In the genomic region with DNA sequence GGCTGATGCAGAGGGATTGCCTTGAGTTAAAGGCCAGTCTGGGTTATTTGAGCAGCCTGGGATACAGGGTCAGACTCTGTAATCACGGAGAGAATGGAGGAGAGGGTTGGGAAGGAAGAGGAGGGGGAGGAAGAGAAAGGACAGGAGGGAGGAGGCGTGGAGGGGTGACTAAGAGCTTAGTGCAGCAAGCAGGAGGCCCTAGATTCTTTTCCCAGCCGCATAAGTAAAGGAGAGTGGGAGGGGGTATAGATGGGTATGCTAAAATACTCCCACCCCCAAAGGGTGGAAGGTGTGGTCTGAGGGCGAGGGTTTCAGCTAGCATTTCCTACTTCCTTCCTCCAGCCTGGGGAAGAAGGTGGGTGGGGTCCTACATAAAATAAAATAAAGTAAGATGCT, we compare ENCODE assay signal across 7 mouse cellular contexts. TPM values are rescaled to one million over a fixed set of nuclear protein-coding genes. Genes with fewer than 3 reads are reported as not detected.
DNase-seq lines count a peak whose midpoint lies in the region; ATAC-seq and TF ChIP-seq lines count a peak whose summit lies in the region.

No protein-coding gene starts in this region.

- WGBS in kidney, embryonic 14.5 days = 12% methylated on average over 4 of the region's 4 CpGs
- WGBS in midbrain, embryonic 14.5 days = 21% methylated on average over 4 of the region's 4 CpGs

- no peak overlapping the region for H3K4me3 ChIP-seq in kidney, embryonic 14.5 days (ENCODE audit: low read length)
- H3K4me3 ChIP-seq in embryonic fibroblast, embryonic 13.5 days (ENCODE audit: insufficient read depth, low read length) = peak overlapping the region; percentile 34
- H3K4me3 ChIP-seq in midbrain, embryonic 14.5 days (replicated peaks; ENCODE audit: low read depth, low read length) = no peak overlapping the region

- H3K36me3 ChIP-seq in kidney, embryonic 14.5 days (ENCODE audit: control insufficient read depth, insufficient read depth, low read length) = no peaks in the 10 kb centered on the region
- no peaks in the 10 kb centered on the region for H3K36me3 ChIP-seq in midbrain, embryonic 14.5 days (ENCODE audit: control insufficient read depth, insufficient read depth, low read length)

- peaks cover 19% of the 10 kb centered on the region for H3K4me1 ChIP-seq in kidney, embryonic 14.5 days (ENCODE audit: control insufficient read depth, insufficient read depth, low read length)
- peaks cover 8% of the 10 kb centered on the region for H3K4me1 ChIP-seq in embryonic fibroblast, embryonic 13.5 days (ENCODE audit: control insufficient read depth, insufficient read depth, low read length)
- peaks cover 4% of the 10 kb centered on the region for H3K4me1 ChIP-seq in midbrain, embryonic 14.5 days (ENCODE audit: control insufficient read depth, insufficient read depth, low read length)

- H3K9me3 ChIP-seq in kidney, embryonic 14.5 days (ENCODE audit: control insufficient read depth, low read length) = no peaks in the 10 kb centered on the region
- H3K9me3 ChIP-seq in midbrain, embryonic 14.5 days (ENCODE audit: control insufficient read depth, low read length) = no peaks in the 10 kb centered on the region

- peak overlapping the region; percentile 43 for H3K27ac ChIP-seq in kidney, embryonic 14.5 days (ENCODE audit: low read depth, low read length)
- peak overlapping the region; percentile 75 for H3K27ac ChIP-seq in embryonic fibroblast, embryonic 13.5 days (ENCODE audit: insufficient read depth, low read length)
- no peak overlapping the region for H3K27ac ChIP-seq in midbrain, embryonic 14.5 days (replicated peaks; ENCODE audit: low read depth, low read length)

- TF ChIP-seq POLR2A in embryonic fibroblast, embryonic 13.5 days (IDR thresholded peaks at IDR 0.05; ENCODE audit: low read depth, low read length) = no peak

- peak overlapping the region; percentile 91 for H3K4me2 ChIP-seq in kidney, embryonic 14.5 days (replicated peaks; ENCODE audit: low read depth, low read length)
- peak overlapping the region; percentile 75 for H3K4me2 ChIP-seq in midbrain, embryonic 14.5 days (ENCODE audit: low read length)

- no peaks in the 10 kb centered on the region for H3K27me3 ChIP-seq in kidney, embryonic 14.5 days (ENCODE audit: control insufficient read depth, insufficient read depth, low read length)
- H3K27me3 ChIP-seq in midbrain, embryonic 14.5 days (ENCODE audit: control insufficient read depth, insufficient read depth, low read length) = peaks cover 13% of the 10 kb centered on the region; the same call in 1 of the 2 replicates

- ATAC-seq in kidney, embryonic 14.5 days (ENCODE audit: low FRiP score, low TSS enrichment) = peak; percentile 53
- no peak for ATAC-seq in midbrain, embryonic 14.5 days (ENCODE audit: low FRiP score, low TSS enrichment)

- peak overlapping the region; percentile 50; the same call in 1 of the 2 replicates for H3K9ac ChIP-seq in kidney, embryonic 14.5 days (ENCODE audit: low read depth, low read length)
- H3K9ac ChIP-seq in midbrain, embryonic 14.5 days (replicated peaks; ENCODE audit: low read length) = no peak overlapping the region

- DNase-seq in kidney, adult 18-20 months = no peak
- peak; percentile 19 for DNase-seq in NIH3T3 (ENCODE audit: low read depth)
- no peak for DNase-seq in midbrain, embryonic 14.5 days
- no peak for DNase-seq in thymus, adult 18-20 months
- DNase-seq in testis, postnatal 14 days (ENCODE audit: low spot score) = no peak

- no peak for TF ChIP-seq CTCF in embryonic fibroblast, embryonic 13.5 days (IDR thresholded peaks at IDR 0.05; ENCODE audit: borderline replicate concordance, insufficient read depth, low read length)

RNA-seq across cellular contexts. Expression of gene Tmem37, which starts 0.4 kb away (rescaled TPM):
- polyA plus RNA-seq in kidney, embryonic 14.5 days (2014; fragmentation: Nextera tagmentation; extraction: Ambion mirVana) = 40.5 and 44.1 TPM in 2 replicates
- polyA plus RNA-seq in embryonic fibroblast, embryonic 13.5 days (2011; ENCODE audit: insufficient read length, low read depth, missing spikeins) = 18.7 and 25.9 TPM in 2 replicates
- 3.1 and 7.4 TPM in 2 replicates for polyA plus RNA-seq in midbrain, embryonic 14.5 days (2014; fragmentation: Nextera tagmentation; extraction: Ambion mirVana)

RNA-seq across cellular contexts. Expression of gene Dbi, which starts 46.6 kb away (rescaled TPM):
- 571 and 767 TPM in 2 replicates for polyA plus RNA-seq in kidney, embryonic 14.5 days (2014; fragmentation: Nextera tagmentation; extraction: Ambion mirVana)
- polyA plus RNA-seq in embryonic fibroblast, embryonic 13.5 days (2011; ENCODE audit: insufficient read length, low read depth, missing spikeins) = 267 and 293 TPM in 2 replicates
- polyA plus RNA-seq in midbrain, embryonic 14.5 days (2014; fragmentation: Nextera tagmentation; extraction: Ambion mirVana) = 759 and 1,068 TPM in 2 replicates

RNA-seq across cellular contexts. Expression of gene 3110009E18Rik, which starts 46.7 kb away (rescaled TPM):
- polyA plus RNA-seq in kidney, embryonic 14.5 days (2014; fragmentation: Nextera tagmentation; extraction: Ambion mirVana) = 22.2 and 31.9 TPM in 2 replicates
- polyA plus RNA-seq in embryonic fibroblast, embryonic 13.5 days (2011; ENCODE audit: insufficient read length, low read depth, missing spikeins) = 4.0 and 7.2 TPM in 2 replicates
- polyA plus RNA-seq in midbrain, embryonic 14.5 days (2014; fragmentation: Nextera tagmentation; extraction: Ambion mirVana) = 18.7 and 21.4 TPM in 2 replicates
